Mouse (Mus musculus) midbrain, embryonic 11.5 days (tissue): ENCODE results near the gene Sugp2. TPM values are rescaled to one million over a fixed set of nuclear protein-coding genes. Genes with fewer than 3 reads are reported as not detected.

Source experiments
- ATAC-seq: fragments of 200-750 bp; cut with Nextera tagmentation; 2 replicates; pipeline ENCODE4 v1.8.0; 2017; ENCODE audit warnings: moderate TSS enrichment, moderate library complexity; ENCODE audit not compliant: low FRiP score
- DNase-seq: peaks from one replicate; pipeline ENCODE4 v3.0.0; 2015; ENCODE audit warnings: low spot score; ENCODE audit errors: missing footprints
- H3K27ac ChIP-seq: fragments of 300-500 bp; sonication (generic); 2 replicates; pipeline ENCODE4 v1.5.1; 2014; ENCODE audit warnings: low read depth, low read length
- H3K27me3 ChIP-seq: fragments of 300-500 bp; sonication (generic); 2 replicates; pipeline ENCODE4 v1.6.1; 2014; ENCODE audit warnings: mild to moderate bottlenecking, low read length, moderate library complexity, mixed read lengths; ENCODE audit not compliant: control insufficient read depth, insufficient read depth
- H3K36me3 ChIP-seq: fragments of 300-500 bp; sonication (generic); 2 replicates; pipeline ENCODE4 v1.6.1; 2014; ENCODE audit warnings: mild to moderate bottlenecking, low read length, moderate library complexity, mixed read lengths; ENCODE audit not compliant: control insufficient read depth, insufficient read depth
- H3K4me1 ChIP-seq: fragments of 300-500 bp; sonication (generic); 2 replicates; pipeline ENCODE4 v1.6.1; 2014; ENCODE audit warnings: low read length; ENCODE audit not compliant: control insufficient read depth, insufficient read depth
- H3K4me2 ChIP-seq: fragments of 300-500 bp; sonication (generic); 2 replicates; pipeline ENCODE4 v1.6.1; 2014; ENCODE audit warnings: mild to moderate bottlenecking, moderate library complexity
- H3K4me3 ChIP-seq: fragments of 300-500 bp; sonication (generic); 2 replicates; pipeline ENCODE4 v1.5.1; 2014; ENCODE audit warnings: low read depth, low read length
- H3K9ac ChIP-seq: fragments of 300-500 bp; sonication (generic); 2 replicates; pipeline ENCODE4 v1.6.1; 2014; ENCODE audit warnings: low read length
- H3K9me3 ChIP-seq: fragments of 300-500 bp; sonication (generic); 2 replicates; pipeline ENCODE4 v1.6.1; 2016; ENCODE audit warnings: low read length; ENCODE audit not compliant: control insufficient read depth
- WGBS: fragments of 180-500 bp; shearing (Covaris S2); extraction: QIAGEN DNeasy Blood & Tissue Kit; methylation state at CpG from one replicate; pipeline ENCODE4 v1.1.7; 2014; 5-methylcytosine and 5-hydroxymethylcytosine counted together
- polyA plus RNA-seq: library from polyadenylated mRNA; unstranded; fragments of >200 nt; fragmentation: Nextera tagmentation; extraction: Ambion mirVana; gene quantifications from 2 replicates; pipeline ENCODE4 v1.2.1, GENCODE M21; 2014

Gene Sugp2
- polyA plus RNA-seq, 1 experiment from 2014 or later = 42.4 TPM

DNA sequence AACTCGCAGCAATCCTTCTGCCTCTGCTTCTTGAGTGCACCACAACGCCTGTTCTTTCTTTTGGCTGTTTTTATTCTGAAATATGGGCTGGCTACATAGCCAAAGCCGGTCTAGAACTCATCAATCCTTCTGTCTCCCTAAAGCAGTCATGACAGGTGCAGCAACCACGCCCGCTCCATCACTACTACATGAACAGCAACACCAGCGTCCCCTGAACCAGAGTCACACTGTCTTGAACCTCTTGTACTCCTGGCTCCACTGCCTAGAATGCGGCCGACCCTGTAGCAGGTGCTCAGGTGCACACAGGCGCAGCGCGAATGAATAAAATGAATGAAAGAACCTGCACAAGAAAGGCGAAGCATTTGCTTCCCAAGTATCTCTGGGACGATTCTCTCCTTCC, 420 bp upstream of the Sugp2 start:
- peak; percentile 22 for ATAC-seq
- Histone ChIP-seq H3K4me2 (peak overlapping the region; percentile 74), H3K27ac (peak overlapping the region; percentile 65; the same call in 1 of the 2 replicates), H3K27me3 (no peaks in the 10 kb centered on the region), H3K4me3 (peak overlapping the region; percentile 72), H3K36me3 (peaks cover 8% of the 10 kb centered on the region; the same call in 1 of the 2 replicates), H3K9me3 (no peaks in the 10 kb centered on the region), H3K9ac (peak overlapping the region; percentile 86), H3K4me1 (peaks cover 16% of the 10 kb centered on the region)
- DNase-seq = no peak
- WGBS = 6% methylated on average over 13 of the region's 13 CpGs

DNA sequence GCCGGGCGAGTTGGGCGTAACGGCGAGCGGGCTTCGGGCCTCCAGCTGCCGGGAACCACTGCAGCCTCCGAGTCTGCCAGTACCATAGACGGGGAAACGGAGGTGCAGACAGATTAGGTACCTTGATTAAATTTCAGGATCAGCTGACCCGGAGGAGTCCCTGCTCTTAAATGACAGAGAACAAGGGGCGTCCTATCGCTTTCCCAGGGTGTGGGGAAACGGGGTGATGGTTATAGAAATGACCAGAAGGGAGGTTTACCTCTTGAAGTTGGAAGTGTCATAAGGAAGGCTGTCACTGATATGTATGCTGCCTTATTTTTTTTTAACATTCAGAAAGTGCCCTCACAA, 729 bp downstream of the Sugp2 start:
- no peak for ATAC-seq
- no peak for DNase-seq
- peaks cover 3% of the 10 kb centered on the region; the same call in 1 of the 2 replicates for H3K36me3 ChIP-seq

GRCm38 (mm10) chr8:70237842-70238241, 3.8 kb downstream of the Sugp2 start:
- Histone ChIP-seq H3K4me1 (peaks cover 16% of the 10 kb centered on the region), H3K27me3 (no peaks in the 10 kb centered on the region), H3K9ac (no peak overlapping the region), H3K4me3 (no peak overlapping the region), H3K4me2 (no peak overlapping the region), H3K27ac (no peak overlapping the region), H3K9me3 (no peaks in the 10 kb centered on the region), H3K36me3 (peaks cover 23% of the 10 kb centered on the region)
- WGBS = 98% methylated on average over 2 of the region's 2 CpGs
- DNase-seq (no peak), ATAC-seq (no peak)

More for the DNA sequence above, 729 bp downstream of the Sugp2 start:
- 0% methylated on average over 15 of the region's 15 CpGs for WGBS
- H3K27me3 ChIP-seq = no peaks in the 10 kb centered on the region
- H3K4me1 ChIP-seq = peaks cover 16% of the 10 kb centered on the region
- no peaks in the 10 kb centered on the region for H3K9me3 ChIP-seq
- H3K4me3 ChIP-seq = peak overlapping the region; percentile 72
- peak overlapping the region; percentile 86 for H3K9ac ChIP-seq
- H3K27ac ChIP-seq = peak overlapping the region; percentile 85
- peak overlapping the region; percentile 78 for H3K4me2 ChIP-seq

- ATAC-seq = no peak
- no peak for DNase-seq
- H3K36me3 ChIP-seq = peaks cover 30% of the 10 kb centered on the region
These were observed 6.6 kb downstream of the Sugp2 start for GRCm38 (mm10) chr8:70240642-70241041.

GRCm38 (mm10) chr8:70246622-70247021, 12.6 kb downstream of the Sugp2 start:
- ATAC-seq = no peak
- Histone ChIP-seq H3K36me3 (peaks cover 36% of the 10 kb centered on the region), H3K4me1 (no peaks in the 10 kb centered on the region), H3K27me3 (no peaks in the 10 kb centered on the region), H3K9me3 (no peaks in the 10 kb centered on the region), H3K4me3 (no peak overlapping the region), H3K27ac (no peak overlapping the region), H3K9ac (no peak overlapping the region), H3K4me2 (no peak overlapping the region)
- no peak for DNase-seq
- WGBS = 95% methylated on average over 6 of the region's 6 CpGs

More at GRCm38 (mm10) chr8:70240642-70241041, 6.6 kb downstream of the Sugp2 start:
- WGBS = 95% methylated on average over 5 of the region's 5 CpGs
- no peak overlapping the region for H3K4me3 ChIP-seq
- no peak overlapping the region for H3K4me2 ChIP-seq
- H3K9me3 ChIP-seq = no peaks in the 10 kb centered on the region
- H3K27me3 ChIP-seq = no peaks in the 10 kb centered on the region
- peaks cover 5% of the 10 kb centered on the region for H3K4me1 ChIP-seq
- no peak overlapping the region for H3K9ac ChIP-seq
- no peak overlapping the region for H3K27ac ChIP-seq

DNA sequence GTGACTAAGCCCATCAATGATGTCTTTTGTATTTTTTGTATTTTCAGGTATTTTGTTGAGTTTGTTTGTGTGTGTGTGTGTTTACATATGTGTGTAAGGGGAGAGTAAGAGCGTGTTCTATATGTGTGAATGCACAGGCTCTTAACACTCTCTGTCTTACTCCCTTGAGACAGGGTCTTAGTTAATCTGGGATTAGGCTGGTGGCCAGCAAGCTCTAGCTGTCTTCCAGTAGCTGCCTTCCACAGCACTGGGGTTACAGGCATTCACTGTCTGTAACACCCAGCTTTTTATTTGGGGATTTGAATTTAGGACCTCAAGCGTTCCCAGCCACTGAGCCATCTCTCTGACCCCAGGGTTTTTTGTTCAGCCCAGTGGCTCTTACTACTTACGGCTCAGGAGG, 13.8 kb downstream of the Sugp2 start:
- ATAC-seq = no peak
- Histone ChIP-seq H3K4me2 (no peak overlapping the region), H3K9me3 (no peaks in the 10 kb centered on the region), H3K27ac (no peak overlapping the region), H3K4me3 (no peak overlapping the region), H3K36me3 (peaks cover 35% of the 10 kb centered on the region), H3K4me1 (no peaks in the 10 kb centered on the region), H3K27me3 (no peaks in the 10 kb centered on the region), H3K9ac (no peak overlapping the region)
- WGBS = 94% methylated on average over 3 of the region's 3 CpGs
- DNase-seq = no peak

- WGBS = 81% methylated on average over 1 of the region's 1 CpGs
These were observed 20.6 kb downstream of the Sugp2 start for GRCm38 (mm10) chr8:70254628-70255027.

GRCm38 (mm10) chr8:70257456-70257855, 23.4 kb downstream of the Sugp2 start:
- Histone ChIP-seq H3K4me1 (no peaks in the 10 kb centered on the region), H3K36me3 (peaks cover 58% of the 10 kb centered on the region), H3K27me3 (no peaks in the 10 kb centered on the region), H3K4me3 (no peak overlapping the region), H3K9me3 (no peaks in the 10 kb centered on the region), H3K27ac (no peak overlapping the region), H3K9ac (no peak overlapping the region), H3K4me2 (no peak overlapping the region)
- DNase-seq (no peak), ATAC-seq (no peak)
- WGBS = 93% methylated on average over 3 of the region's 3 CpGs

More at GRCm38 (mm10) chr8:70254628-70255027, 20.6 kb downstream of the Sugp2 start:
- Histone ChIP-seq H3K27ac (no peak overlapping the region), H3K4me3 (no peak overlapping the region), H3K9ac (no peak overlapping the region), H3K27me3 (no peaks in the 10 kb centered on the region), H3K36me3 (peaks cover 65% of the 10 kb centered on the region), H3K9me3 (no peaks in the 10 kb centered on the region), H3K4me1 (no peaks in the 10 kb centered on the region), H3K4me2 (no peak overlapping the region)
- DNase-seq (no peak), ATAC-seq (no peak)

GRCm38 (mm10) chr8:70258600-70258999, 24.6 kb downstream of the Sugp2 start:
- no peak overlapping the region for H3K4me3 ChIP-seq
- ATAC-seq (no peak), DNase-seq (no peak)
- H3K9ac ChIP-seq = no peak overlapping the region
- H3K4me1 ChIP-seq = no peaks in the 10 kb centered on the region
- no peaks in the 10 kb centered on the region for H3K27me3 ChIP-seq
- no peaks in the 10 kb centered on the region for H3K9me3 ChIP-seq
- WGBS = 91% methylated on average over 5 of the region's 5 CpGs
- no peak overlapping the region for H3K4me2 ChIP-seq
- peaks cover 56% of the 10 kb centered on the region for H3K36me3 ChIP-seq
- no peak overlapping the region for H3K27ac ChIP-seq
